Comparison of ENCODE assay signal across 21 mouse cellular contexts in genomic region chr5:83410221-83410620, GRCm38 (mm10). TPM values are rescaled to one million over a fixed set of nuclear protein-coding genes. Genes with fewer than 3 reads are reported as not detected.
"Had no signal": no experiment of that assay in that cellular context is flagged by ENCODE, and none has a peak within 500 bp of the region (broad histone marks: within the 10 kb centered on the region; RNA-seq: fewer than 3 reads in every experiment).

No protein-coding gene starts in this region.

- H3K4me3 ChIP-seq: intestine, embryonic 15.5 days; left cerebral cortex, adult 2 months; liver, embryonic 13.5 days; megakaryocyte, embryonic 14.5 days; midbrain, embryonic 10.5 days had no signal

- H3K27ac ChIP-seq: intestine, embryonic 15.5 days; kidney, postnatal 0 days; left cerebral cortex, adult 2 months; liver, embryonic 13.5 days; midbrain, embryonic 10.5 days had no signal

- H3K4me2 ChIP-seq: intestine, embryonic 15.5 days; liver, embryonic 13.5 days had no signal

- H3K27me3 ChIP-seq: intestine, embryonic 15.5 days; liver, embryonic 13.5 days; megakaryocyte, embryonic 14.5 days had no signal

- H3K36me3 ChIP-seq: intestine, embryonic 15.5 days; liver, embryonic 13.5 days; midbrain, embryonic 10.5 days had no signal

- H3K9ac ChIP-seq: intestine, embryonic 15.5 days; liver, embryonic 13.5 days had no signal

- DNase-seq: kidney, adult 11 months; kidney, postnatal 25 days; layer of hippocampus, postnatal 36 days; liver, embryonic 13.5 days; lung, adult 2 months; lung, postnatal 36 days; thymus, adult 18-20 months; thymus, postnatal 36 days had no signal

- H3K9me3 ChIP-seq: intestine, embryonic 15.5 days; liver, embryonic 13.5 days; megakaryocyte, embryonic 14.5 days; midbrain, embryonic 10.5 days had no signal

- H3K4me1 ChIP-seq: intestine, embryonic 15.5 days; liver, embryonic 13.5 days; megakaryocyte, embryonic 14.5 days; midbrain, embryonic 10.5 days had no signal

- ATAC-seq: intestine, embryonic 15.5 days; midbrain, embryonic 16.5 days had no signal

RNA-seq across cellular contexts. Expression of gene Tecrl, which starts 55.2 kb away (rescaled TPM):
- total RNA-seq: liver, adult 2 months had no signal
- polyA plus RNA-seq: kidney, embryonic 14.5 days; kidney, postnatal 0 days; large intestine, adult 2 months; liver, adult 2 months; small intestine, adult 2 months; spleen, adult 2 months; testis, adult 2 months; urinary bladder, adult 2 months had no signal
